Mouse (Mus musculus) spleen, adult 2 months (tissue): ENCODE data around the gene Tuba3a. TPM values are rescaled to one million over a fixed set of nuclear protein-coding genes. Genes with fewer than 3 reads are reported as not detected.

Source experiments
- DNase-seq, 2 experiments: peaks; one replicate each; pipeline versions ENCODE4 v3.0.0 to v3.0.0-alpha.2; 2012 to 2021; ENCODE audit warnings: low spot score in 2 of 2, low read depth in 1 of 2
- H3K27ac ChIP-seq: fragments of 200-500 bp; 2 replicates; pipeline ENCODE4 v1.5.1; 2012; ENCODE audit warnings: low read length, inconsistent platforms; ENCODE audit not compliant: insufficient read depth
- H3K27me3 ChIP-seq: fragments of 200-500 bp; 2 replicates; pipeline ENCODE4 v1.6.1; 2012; ENCODE audit warnings: mild to moderate bottlenecking, moderate library complexity, low read length, inconsistent platforms; ENCODE audit not compliant: control insufficient read depth, insufficient read depth
- H3K36me3 ChIP-seq: fragments of 200-500 bp; 2 replicates; pipeline ENCODE4 v1.6.1; 2012; ENCODE audit warnings: mild to moderate bottlenecking, low read length, inconsistent platforms; ENCODE audit not compliant: control insufficient read depth, insufficient read depth
- H3K4me1 ChIP-seq: fragments of 200-500 bp; 2 replicates; pipeline ENCODE4 v1.6.1; 2011; ENCODE audit warnings: inconsistent platforms; ENCODE audit not compliant: control insufficient read depth, insufficient read depth, insufficient read length
- H3K4me3 ChIP-seq: fragments of 200-500 bp; 2 replicates; pipeline ENCODE4 v1.5.1; 2011; ENCODE audit warnings: mild to moderate bottlenecking, inconsistent platforms; ENCODE audit not compliant: insufficient read depth, insufficient read length; ENCODE audit errors: extremely low read depth
- CTCF ChIP-seq: fragments of 200-500 bp; IDR thresholded peaks from 2 replicates; pipeline ENCODE4 v1.5.1; 2011; ENCODE audit warnings: mild to moderate bottlenecking, inconsistent platforms; ENCODE audit not compliant: insufficient read depth, insufficient read length, insufficient replicate concordance; ENCODE audit errors: extremely low read depth
- POLR2A ChIP-seq: fragments of 200-500 bp; IDR thresholded peaks from 2 replicates; pipeline ENCODE4 v1.6.1; 2011; ENCODE audit warnings: low read depth, low read length, inconsistent platforms
- WGBS: fragments of 180-500 bp; shearing (Covaris S2); methylation state at CpG from one replicate; pipeline ENCODE4 v1.1.7; 2018; 5-methylcytosine and 5-hydroxymethylcytosine counted together
- polyA plus RNA-seq: library from polyadenylated mRNA; depleted of rRNA; stranded (reverse); fragments of >200 nt; gene quantifications from 2 replicates; pipeline ENCODE4 v1.2.3, GENCODE M21; 2012

Gene Tuba3a
- polyA plus RNA-seq, 1 experiment, result not detected

DNA sequence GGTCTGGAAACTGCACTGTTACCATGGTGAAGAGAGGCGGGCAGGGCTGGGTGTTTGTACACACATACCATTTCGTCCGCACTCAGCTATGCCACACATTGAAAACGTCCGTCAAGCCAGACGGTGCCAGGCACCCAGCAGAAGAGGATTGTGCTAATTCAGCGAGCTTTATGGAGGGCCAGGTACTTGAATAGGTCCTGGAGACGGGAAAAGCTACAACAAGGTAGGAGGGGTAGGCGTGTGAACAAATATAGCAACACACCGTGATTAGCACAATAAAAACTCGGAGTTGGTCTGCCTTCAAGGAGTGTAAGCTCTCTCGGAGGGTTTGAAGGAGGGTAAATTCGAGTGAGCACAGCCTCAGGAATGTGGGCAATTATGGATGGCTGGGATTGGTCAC is 37.0 kb upstream of the Tuba3a start:
- WGBS, result 87% methylated on average over 13 of the region's 13 CpGs
- no peak for DNase-seq
- Histone ChIP-seq H3K27me3 (no peaks in the 10 kb centered on the region), H3K4me3 (no peak overlapping the region), H3K4me1 (no peaks in the 10 kb centered on the region), H3K36me3 (no peaks in the 10 kb centered on the region), H3K27ac (no peak overlapping the region)
- TF ChIP-seq CTCF (no peak), POLR2A (no peak)

DNA sequence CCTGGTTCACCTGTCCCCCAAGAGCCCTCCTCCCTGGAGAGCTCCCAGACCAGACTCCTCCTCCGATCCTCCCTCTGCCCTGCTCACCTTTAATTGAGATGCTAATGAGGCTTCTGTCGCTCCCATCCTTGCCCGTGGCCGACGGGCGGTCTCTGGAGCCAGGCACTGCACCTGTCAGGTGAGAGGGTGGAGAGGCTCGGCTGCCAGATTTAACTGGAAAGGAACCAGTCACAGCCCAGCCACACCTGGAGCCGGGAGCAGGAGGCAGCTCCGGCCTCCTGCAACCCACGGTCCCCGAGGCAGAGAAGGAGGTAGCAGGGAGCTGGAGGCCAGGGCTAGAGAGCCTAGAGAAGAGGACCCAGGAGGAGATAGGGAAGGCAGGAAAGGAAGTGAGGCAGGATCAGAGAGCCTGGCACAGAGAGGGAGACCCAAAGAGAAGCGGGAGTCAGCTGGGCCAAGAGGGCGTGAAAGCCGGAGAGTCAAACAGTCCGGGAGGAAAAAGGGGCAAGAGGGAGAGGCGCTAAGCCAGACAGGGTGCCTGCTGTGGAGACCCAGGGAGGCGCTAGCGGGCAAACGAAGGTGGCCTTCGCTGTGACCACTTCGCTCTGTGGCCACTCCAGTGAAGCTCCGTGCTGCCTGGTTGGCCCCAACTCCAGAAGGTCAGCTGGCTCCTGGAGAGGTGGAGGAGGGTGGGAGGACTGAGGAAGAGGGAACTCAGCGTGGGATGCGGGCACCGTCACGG is 35.4 kb upstream of the Tuba3a start:
- 63% methylated on average over 26 of the region's 26 CpGs for WGBS
- TF ChIP-seq CTCF (no peak), POLR2A (no peak)
- Histone ChIP-seq H3K27me3 (no peaks in the 10 kb centered on the region), H3K27ac (no peak overlapping the region), H3K36me3 (no peaks in the 10 kb centered on the region), H3K4me3 (no peak overlapping the region), H3K4me1 (no peaks in the 10 kb centered on the region)
- DNase-seq, result no peak

GRCm38 (mm10) chr6:125320323-125320722 is 34.5 kb upstream of the Tuba3a start, which contains the start of gene Scnn1a:
TSS of gene Scnn1a (plus strand) at chr6:125320659.
- no peaks in the 10 kb centered on the region for H3K4me1 ChIP-seq
- H3K27me3 ChIP-seq, result no peaks in the 10 kb centered on the region
- H3K36me3 ChIP-seq, result no peaks in the 10 kb centered on the region
- no peak within 1 kb of the TSS for H3K4me3 ChIP-seq
- 91% methylated on average over 1 of the region's 1 CpGs for WGBS
- H3K27ac ChIP-seq, result no peak within 1 kb of the TSS
- no peak for DNase-seq
- TF ChIP-seq POLR2A (no peak), CTCF (no peak)

- H3K4me3 ChIP-seq, result no peak overlapping the region
- DNase-seq, result no peak
- no peak overlapping the region for H3K27ac ChIP-seq
- no peaks in the 10 kb centered on the region for H3K4me1 ChIP-seq
- no peaks in the 10 kb centered on the region for H3K36me3 ChIP-seq
- TF ChIP-seq POLR2A (no peak), CTCF (no peak)
- H3K27me3 ChIP-seq, result no peaks in the 10 kb centered on the region
These were observed 34.1 kb upstream of the Tuba3a start for GRCm38 (mm10) chr6:125319919-125320296.

GRCm38 (mm10) chr6:125318981-125319918 is 33.4 kb upstream of the Tuba3a start:
- no peaks in the 10 kb centered on the region for H3K27me3 ChIP-seq
- no peak overlapping the region for H3K4me3 ChIP-seq
- no peak overlapping the region for H3K27ac ChIP-seq
- TF ChIP-seq POLR2A (no peak), CTCF (no peak)
- DNase-seq, result no peak
- no peaks in the 10 kb centered on the region for H3K4me1 ChIP-seq
- H3K36me3 ChIP-seq, result no peaks in the 10 kb centered on the region
- WGBS, result 78% methylated on average over 15 of the region's 15 CpGs

DNA sequence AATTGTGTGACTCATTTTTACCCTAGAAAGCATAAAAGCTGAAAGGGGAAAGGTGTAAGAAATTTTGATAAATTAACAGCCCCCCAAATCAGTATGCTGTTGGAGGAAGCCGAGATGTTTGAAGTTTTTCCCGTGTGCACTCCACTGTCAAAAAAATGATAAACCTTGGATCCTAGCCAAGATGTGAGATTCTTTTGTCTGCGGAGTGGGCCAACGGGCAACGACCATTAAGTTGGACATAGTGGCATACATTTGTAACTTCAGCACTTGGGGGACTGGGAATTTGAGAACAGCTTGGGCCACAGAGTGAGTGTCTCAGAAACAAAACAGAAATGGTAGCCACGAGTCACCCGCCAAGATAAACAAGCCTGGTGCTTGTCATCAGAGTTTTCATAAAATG is 31.2 kb upstream of the Tuba3a start:
- peaks cover 8% of the 10 kb centered on the region; the same call in 1 of the 2 replicates for H3K27me3 ChIP-seq
- H3K27ac ChIP-seq, result no peak overlapping the region
- TF ChIP-seq CTCF, result no peak
- no peak for TF ChIP-seq POLR2A
- H3K4me1 ChIP-seq, result no peaks in the 10 kb centered on the region
- H3K4me3 ChIP-seq, result no peak overlapping the region
- H3K36me3 ChIP-seq, result no peaks in the 10 kb centered on the region
- WGBS, result 83% methylated on average over 7 of the region's 7 CpGs
- no peak for DNase-seq

GRCm38 (mm10) chr6:125314746-125315145 is 28.9 kb upstream of the Tuba3a start:
- TF ChIP-seq POLR2A (no peak), CTCF (no peak)
- DNase-seq, result no peak
- peaks cover 8% of the 10 kb centered on the region; the same call in 1 of the 2 replicates for H3K27me3 ChIP-seq
- no peaks in the 10 kb centered on the region for H3K36me3 ChIP-seq
- no peaks in the 10 kb centered on the region for H3K4me1 ChIP-seq
- 87% methylated on average over 6 of the region's 6 CpGs for WGBS
- H3K4me3 ChIP-seq, result no peak overlapping the region
- no peak overlapping the region for H3K27ac ChIP-seq
